Mouse (Mus musculus): ENCODE measurements around the gene Slc16a12.

- TF ChIP-seq ZNF384 (IDR thresholded peaks at IDR 0.05; ENCODE audit: low read depth, low read length) (no peak), HCFC1 (IDR thresholded peaks at IDR 0.05; ENCODE audit: borderline replicate concordance, insufficient read depth, low read length) (no peak), ZC3H11A (IDR thresholded peaks at IDR 0.05; ENCODE audit: borderline replicate concordance, low read depth, low read length) (no peak)
Measured at GRCm38 (mm10) chr19:34698432-34698831, 48.7 kb downstream of the Slc16a12 start.

All from ES-E14 (cell line).